Mouse (Mus musculus) MEL-GATA-1-ER (cell line): Measurements from ENCODE around the gene Ublcp1.

Experiments
- DNase-seq: peaks from one replicate; pipeline ENCODE4 v3.0.0-alpha.2; 2012; ENCODE audit warnings: low read depth; ENCODE audit errors: extremely low read depth

Gene Ublcp1

GRCm38 (mm10) chr11:44470432-44471336 lies at the start of gene Ublcp1:
Gene Ublcp1 (minus strand): TSS chr11:44470498.
- peak; percentile 74 for DNase-seq

- no peak for DNase-seq
Measured at GRCm38 (mm10) chr11:44519096-44519949, 49.0 kb upstream of the Ublcp1 start.

- DNase-seq, result peak; percentile 28
Measured at GRCm38 (mm10) chr11:44518281-44519095, 48.2 kb upstream of the Ublcp1 start, which contains the start of gene Rnf145. Gene Rnf145 (plus strand): TSS chr11:44518964.

GRCm38 (mm10) chr11:44517561-44518280 lies 47.4 kb upstream of the Ublcp1 start:
- DNase-seq, result peak; percentile 26

- no peak for DNase-seq
Measured at GRCm38 (mm10) chr11:44516362-44516761, 46.1 kb upstream of the Ublcp1 start.

- DNase-seq, result no peak
Measured at GRCm38 (mm10) chr11:44514666-44515065, 44.4 kb upstream of the Ublcp1 start.

GRCm38 (mm10) chr11:44513026-44513422 lies 42.7 kb upstream of the Ublcp1 start:
- DNase-seq, result no peak

- DNase-seq, result peak; percentile 86
Measured at GRCm38 (mm10) chr11:44512044-44513025, 42.0 kb upstream of the Ublcp1 start.

GRCm38 (mm10) chr11:44510371-44510770 lies 40.1 kb upstream of the Ublcp1 start:
- no peak for DNase-seq

GRCm38 (mm10) chr11:44509906-44510305 lies 39.6 kb upstream of the Ublcp1 start:
- no peak for DNase-seq

- DNase-seq, result peak; percentile 94
Measured at GRCm38 (mm10) chr11:44508876-44509275, 38.6 kb upstream of the Ublcp1 start.

- DNase-seq, result no peak
Measured at GRCm38 (mm10) chr11:44504761-44505160, 34.5 kb upstream of the Ublcp1 start.

GRCm38 (mm10) chr11:44504146-44504545 lies 33.8 kb upstream of the Ublcp1 start:
- no peak for DNase-seq

- no peak for DNase-seq
Measured at GRCm38 (mm10) chr11:44502931-44503330, 32.6 kb upstream of the Ublcp1 start.

GRCm38 (mm10) chr11:44501477-44501876 lies 31.2 kb upstream of the Ublcp1 start:
- DNase-seq, result no peak

GRCm38 (mm10) chr11:44500966-44501365 lies 30.7 kb upstream of the Ublcp1 start:
- no peak for DNase-seq

- no peak for DNase-seq
Measured at GRCm38 (mm10) chr11:44498412-44499272, 28.3 kb upstream of the Ublcp1 start.

GRCm38 (mm10) chr11:44496217-44496616 lies 25.9 kb upstream of the Ublcp1 start:
- DNase-seq, result no peak
